Mouse (Mus musculus): Measurements from ENCODE around the gene Zbtb3. TPM values are rescaled to one million over a fixed set of nuclear protein-coding genes. Genes with fewer than 3 reads are reported as not detected.
"Not testable (repeated sequence)": the region's sequence is repeated elsewhere in the genome, so short reads cannot be mapped to it uniquely, and the experiment has no call there.

The Zbtb3 gene
- total RNA-seq, 2 experiments from 2014 or later: 2.4 to 2.5 TPM

GRCm38 (mm10) chr19:8803879-8804660 is 1.7 kb downstream of the Zbtb3 start:
- no peak for DNase-seq

- no peak for DNase-seq
These were observed 4.5 kb downstream of the Zbtb3 start for GRCm38 (mm10) chr19:8806810-8807209.

GRCm38 (mm10) chr19:8815812-8816211 is 13.5 kb downstream of the Zbtb3 start:
- no peak for DNase-seq

GRCm38 (mm10) chr19:8817001-8817400 is 14.6 kb downstream of the Zbtb3 start:
- DNase-seq: no peak

GRCm38 (mm10) chr19:8818301-8818798 is 16.0 kb downstream of the Zbtb3 start:
- no peak for DNase-seq

- peak; percentile 96 for DNase-seq
These were observed 16.6 kb downstream of the Zbtb3 start, which contains the start of gene Ttc9c for GRCm38 (mm10) chr19:8818801-8819595. TSS of gene Ttc9c (minus strand) at chr19:8819333.

- DNase-seq: peak; percentile 98
These were observed 17.5 kb downstream of the Zbtb3 start, which contains the start of gene Hnrnpul2 for GRCm38 (mm10) chr19:8819596-8820423. TSS of gene Hnrnpul2 (plus strand) at chr19:8820010.

- no peak for DNase-seq
These were observed 18.1 kb downstream of the Zbtb3 start for GRCm38 (mm10) chr19:8820424-8820956.

- no peak for DNase-seq
These were observed 18.8 kb downstream of the Zbtb3 start for GRCm38 (mm10) chr19:8821146-8821545.

GRCm38 (mm10) chr19:8822696-8823095 is 20.3 kb downstream of the Zbtb3 start:
- no peak for DNase-seq

- DNase-seq: no peak
These were observed 27.3 kb downstream of the Zbtb3 start, which contains the start of gene AC129217.1 for GRCm38 (mm10) chr19:8829660-8830059. TSS of gene AC129217.1 (plus strand) at chr19:8829773.

GRCm38 (mm10) chr19:8830664-8831063 is 28.3 kb downstream of the Zbtb3 start:
- no peak for DNase-seq

GRCm38 (mm10) chr19:8831262-8831661 is 28.9 kb downstream of the Zbtb3 start:
- DNase-seq: no peak

- no peak for DNase-seq
These were observed 30.6 kb downstream of the Zbtb3 start for GRCm38 (mm10) chr19:8832971-8833370.

GRCm38 (mm10) chr19:8836327-8836726 is 34.0 kb downstream of the Zbtb3 start:
- DNase-seq: not testable (repeated sequence)

GRCm38 (mm10) chr19:8837251-8837791 is 35.0 kb downstream of the Zbtb3 start, which contains the start of gene Bscl2:
TSS of gene Bscl2 (plus strand) at chr19:8837467.
- peak; percentile 87 for DNase-seq

- DNase-seq: peak; percentile 55
These were observed 35.8 kb downstream of the Zbtb3 start for GRCm38 (mm10) chr19:8838041-8838730.

GRCm38 (mm10) chr19:8839103-8839907 is 37.0 kb downstream of the Zbtb3 start, which contains the start of gene Gng3:
TSS of gene Gng3 (minus strand) at chr19:8839194.
- no peak for DNase-seq

GRCm38 (mm10) chr19:8839908-8840791 is 37.8 kb downstream of the Zbtb3 start:
- peak; percentile 78 for DNase-seq

All from heart, postnatal 4 days (tissue).